Mouse (Mus musculus) stomach, postnatal 0 days (tissue): ENCODE results near the gene Otog.

ENCODE experiments used
- CTCF ChIP-seq: IDR thresholded peaks from 2 replicates; pipeline ENCODE4 v1.5.1; 2016; ENCODE audit warnings: antibody characterized with exemption, low read depth, mild to moderate bottlenecking, moderate library complexity
- EP300 ChIP-seq: optimal IDR thresholded peaks from 2 replicates; pipeline ENCODE3; 2016; ENCODE audit warnings: antibody characterized with exemption

GRCm38 (mm10) chr7:46204775-46205174, 36.0 kb upstream of the Otog start:
- no peak for TF ChIP-seq EP300
- TF ChIP-seq CTCF: peak; percentile 50
